Mouse (Mus musculus): ENCODE results near the gene Agtpbp1.
"Not testable (repeated sequence)": the region's sequence is repeated elsewhere in the genome, so short reads cannot be mapped to it uniquely, and the experiment has no call there.

The Agtpbp1 gene

DNA sequence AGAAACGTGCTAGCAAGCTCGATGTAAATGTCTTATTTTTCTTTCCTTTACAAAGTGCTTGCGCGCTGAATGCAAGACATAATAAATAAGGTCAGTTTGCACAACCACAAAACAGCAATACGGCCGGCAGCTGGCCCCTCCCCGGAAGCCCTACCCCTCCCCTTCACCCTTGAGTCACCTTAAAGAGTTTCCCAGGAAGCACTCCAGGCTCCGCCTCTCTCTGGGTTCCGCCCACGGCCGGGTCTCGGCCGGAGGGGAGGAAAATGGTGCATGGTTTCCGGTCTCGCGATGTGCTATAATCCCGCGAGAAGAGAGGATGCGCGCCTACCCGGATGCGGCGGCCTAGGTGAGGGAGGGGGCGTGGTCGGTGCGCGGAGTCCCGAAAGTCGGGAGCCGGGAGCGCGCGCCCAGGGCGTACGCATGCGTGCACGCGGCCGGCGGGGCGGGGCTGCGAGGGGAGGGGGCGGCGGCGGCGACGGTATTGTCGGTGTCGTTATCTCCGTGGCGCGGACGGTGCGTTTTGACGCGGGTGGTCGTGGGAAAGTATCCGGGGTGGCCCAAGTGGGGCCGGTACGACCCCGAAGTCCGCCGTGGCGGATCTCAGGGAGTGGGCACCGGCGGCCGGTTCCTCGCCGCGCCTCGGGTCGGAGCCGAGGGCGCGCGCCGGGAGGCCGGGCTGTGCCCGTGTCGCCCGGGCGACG lies at the start of gene Agtpbp1, which contains the start of gene Naa35:
Agtpbp1 (minus strand) TSS at position 281 of the 701 bp plus-strand sequence.
Naa35 (plus strand) TSS at position 313 of the 701 bp plus-strand sequence.
- peak; percentile 100 for DNase-seq (ENCODE audit: low spot score in 2 of 2)

DNA sequence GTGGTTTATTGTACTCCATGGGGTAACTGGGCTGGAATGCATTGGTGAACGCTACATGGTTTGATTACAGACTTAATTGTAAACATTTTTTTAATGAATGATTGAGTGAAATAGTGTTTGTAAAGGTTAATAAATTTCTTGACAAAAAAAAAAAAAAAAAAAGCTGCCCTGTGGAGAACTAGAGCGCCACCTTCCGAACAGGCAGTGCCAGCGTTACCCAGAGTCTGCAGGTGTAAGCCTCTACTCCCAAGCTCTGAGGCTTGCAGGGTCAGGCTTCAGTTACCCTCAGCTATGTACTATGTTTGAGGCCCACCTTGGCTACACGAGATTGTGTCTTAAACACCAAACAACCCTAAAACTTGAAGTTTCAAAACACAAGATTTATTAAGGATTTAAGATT lies 49.6 kb upstream of the Agtpbp1 start:
- no peak for DNase-seq (ENCODE audit: low spot score in 2 of 2)

DNA sequence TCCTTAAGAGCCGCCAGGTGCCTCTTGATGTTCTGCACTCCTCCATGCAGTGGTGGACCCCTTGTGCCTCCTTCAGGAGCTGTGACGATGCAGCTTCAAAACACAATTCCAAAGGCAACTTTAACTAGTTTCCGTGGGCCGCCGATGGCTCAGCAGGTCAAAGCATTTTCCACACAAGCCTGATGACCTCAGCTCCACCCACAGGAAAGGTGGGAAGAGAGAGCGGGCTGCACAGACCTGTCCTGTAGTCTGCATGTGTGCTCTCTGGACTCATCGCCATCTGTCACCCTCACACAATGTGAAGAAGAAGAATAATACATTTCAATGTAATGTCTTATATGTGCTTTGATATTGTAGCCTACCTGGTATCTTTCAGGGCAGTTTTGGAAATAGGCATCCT lies 41.7 kb upstream of the Agtpbp1 start:
- DNase-seq (ENCODE audit: low spot score in 2 of 2), result no peak

DNA sequence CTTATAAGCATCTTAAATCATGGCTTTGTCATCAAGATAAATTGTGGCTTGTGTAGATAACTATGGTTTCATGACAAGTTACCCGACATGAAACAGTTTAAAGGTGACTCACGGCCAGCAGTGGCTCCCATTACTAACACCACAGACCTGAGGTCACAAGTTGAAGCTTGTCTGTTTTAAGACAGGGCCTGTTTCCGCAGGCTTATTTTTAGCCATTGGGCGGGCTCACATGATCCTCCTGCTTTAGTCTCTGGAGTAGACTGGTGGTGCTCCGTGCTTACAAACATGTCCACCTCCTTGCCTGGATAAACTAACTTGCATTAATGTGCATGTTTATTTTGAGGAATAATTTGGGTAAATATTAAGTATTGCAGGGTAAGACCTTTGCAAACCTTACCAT lies 39.9 kb upstream of the Agtpbp1 start:
- no peak for DNase-seq (ENCODE audit: low spot score in 2 of 2)

DNA sequence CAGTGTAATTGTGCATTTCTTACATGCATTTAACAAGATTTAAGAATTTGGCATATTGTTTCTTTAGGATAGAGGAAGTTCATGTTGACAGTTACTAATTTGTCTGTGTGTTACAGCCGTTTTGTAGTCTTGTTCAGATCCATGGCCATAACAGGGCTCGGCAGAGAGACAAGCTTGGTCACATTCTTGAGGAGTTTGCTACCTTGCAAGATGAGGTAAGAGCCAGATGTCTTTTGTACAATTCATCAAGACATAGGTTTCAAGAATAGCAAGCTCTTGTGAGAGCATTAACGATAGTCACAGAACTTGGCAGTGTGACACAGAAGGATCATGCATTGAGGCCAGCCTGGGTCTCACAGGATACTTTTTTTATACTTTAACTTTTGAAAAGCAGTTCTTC lies 39.4 kb upstream of the Agtpbp1 start:
- DNase-seq (ENCODE audit: low spot score in 2 of 2), result no peak

DNA sequence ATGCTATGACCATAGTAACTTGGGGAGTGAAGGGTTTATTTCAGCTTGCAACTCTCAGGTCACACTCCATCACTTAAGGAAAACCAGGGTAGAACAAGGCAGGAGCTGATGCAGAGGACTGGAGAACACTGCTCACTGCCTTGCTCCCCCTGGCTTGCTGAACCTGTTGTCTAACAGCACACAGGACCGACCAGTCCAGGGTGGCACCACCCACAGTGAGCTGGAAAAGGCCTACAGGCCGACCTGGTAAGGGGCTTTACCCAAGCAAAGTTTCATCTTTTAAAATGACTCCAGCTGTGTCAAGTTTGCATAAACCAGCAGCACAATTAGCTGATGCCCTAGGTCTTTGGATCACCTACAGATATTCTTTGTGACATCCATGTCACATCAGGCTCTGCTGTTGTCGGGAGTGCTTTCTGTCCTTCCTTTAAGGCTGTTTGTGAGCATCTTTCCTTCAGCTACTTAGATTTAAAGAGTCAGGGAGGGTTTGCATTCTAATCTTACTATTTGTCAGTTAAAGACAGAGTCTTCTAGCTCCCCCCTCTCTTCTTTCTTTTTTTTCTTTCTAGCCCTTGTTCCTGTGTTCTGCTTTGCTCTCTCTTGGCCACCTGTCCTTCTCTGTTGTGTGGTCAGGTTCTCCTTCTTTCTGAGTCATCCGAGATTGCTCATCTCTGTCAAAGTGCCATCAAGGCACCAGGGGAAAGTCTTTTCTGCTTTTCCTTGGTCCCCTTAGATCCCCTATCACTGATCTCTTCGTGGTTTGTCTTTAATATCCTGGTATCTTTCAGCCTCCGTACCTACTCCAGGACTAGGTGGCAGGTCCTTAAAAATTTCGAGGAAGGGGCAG lies 36.8 kb upstream of the Agtpbp1 start:
- DNase-seq (ENCODE audit: low spot score in 2 of 2), result no peak

DNA sequence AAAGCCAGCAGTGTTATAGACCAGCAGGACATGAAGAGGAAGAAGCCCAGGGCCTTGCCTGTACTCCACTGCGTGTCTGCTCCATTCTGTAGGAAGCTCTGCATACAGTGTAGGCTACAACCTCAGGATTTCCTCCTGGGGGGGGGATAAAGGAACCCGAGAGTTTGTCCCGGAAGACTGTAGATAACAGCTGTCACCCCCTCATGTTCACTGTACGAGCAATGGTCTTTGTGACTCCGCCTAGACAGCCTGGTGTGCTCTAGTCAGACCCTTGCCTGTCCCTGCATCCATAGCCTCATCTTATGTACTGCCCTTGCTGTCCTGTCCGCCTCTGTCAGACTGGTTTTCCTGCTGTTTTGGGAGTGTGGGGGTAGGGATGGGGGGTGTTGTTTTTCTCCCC lies 33.4 kb upstream of the Agtpbp1 start:
- DNase-seq (ENCODE audit: low spot score in 2 of 2), result no peak

DNA sequence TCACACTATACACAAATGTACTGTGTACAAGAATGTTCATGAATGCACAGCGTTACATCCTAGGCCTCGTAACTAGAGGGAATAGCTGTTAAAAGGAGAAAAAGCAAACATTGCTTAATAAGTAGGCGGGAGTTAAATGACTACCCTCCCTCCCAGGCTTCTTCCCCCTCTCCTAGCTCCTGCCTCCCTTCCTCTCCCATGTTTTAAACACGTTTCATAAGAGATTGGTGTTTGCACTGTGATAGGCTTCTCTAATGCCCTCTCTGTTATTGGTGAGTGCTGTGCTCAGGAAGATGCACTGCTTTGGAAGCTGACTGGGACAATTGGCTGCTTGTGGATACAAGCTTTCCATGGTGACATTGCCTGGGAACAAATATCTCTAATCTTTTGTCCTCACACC lies 30.5 kb upstream of the Agtpbp1 start:
- DNase-seq (ENCODE audit: low spot score in 2 of 2), result no peak

DNA sequence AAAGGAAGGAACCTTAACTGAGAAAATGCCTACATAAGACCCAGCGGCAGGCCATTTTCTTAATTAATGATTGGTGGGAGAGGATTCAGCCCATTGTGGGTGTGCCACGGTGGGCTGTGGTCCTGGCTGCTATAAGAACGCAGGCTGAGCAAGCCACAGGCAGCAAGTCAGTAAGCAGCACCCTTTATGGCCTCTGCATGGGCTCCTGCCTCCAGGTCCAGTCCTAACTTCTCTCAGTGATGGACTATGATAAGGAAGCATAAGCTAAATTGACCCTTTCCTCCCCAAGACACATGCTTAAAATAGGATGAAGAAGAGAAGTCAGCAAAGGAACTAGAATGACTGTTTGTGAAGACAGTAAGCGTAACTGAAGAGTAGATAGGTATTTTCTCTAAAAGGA lies 30.1 kb upstream of the Agtpbp1 start:
- no peak for DNase-seq (ENCODE audit: low spot score in 2 of 2)

DNA sequence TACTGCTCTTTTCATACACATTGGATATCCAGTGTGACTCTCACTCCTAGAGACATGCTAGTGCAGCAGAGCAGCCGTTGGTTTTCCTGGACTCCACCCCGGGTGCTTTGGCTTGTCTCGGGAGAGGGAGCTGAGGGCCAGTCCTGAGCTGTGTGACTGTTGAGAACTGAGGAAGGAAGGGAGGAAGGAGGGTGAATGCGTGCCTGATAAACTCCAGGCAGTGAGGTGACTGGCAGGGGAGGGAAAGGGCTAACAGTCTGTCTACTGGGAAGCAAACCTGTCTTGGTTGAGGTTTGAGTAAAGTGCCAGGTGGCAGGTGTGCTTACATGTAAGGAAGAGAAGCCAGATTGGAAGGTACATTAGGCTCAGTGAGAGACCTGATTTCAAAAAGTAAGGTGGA lies 28.8 kb upstream of the Agtpbp1 start:
- DNase-seq (ENCODE audit: low spot score in 2 of 2), result no peak

DNA sequence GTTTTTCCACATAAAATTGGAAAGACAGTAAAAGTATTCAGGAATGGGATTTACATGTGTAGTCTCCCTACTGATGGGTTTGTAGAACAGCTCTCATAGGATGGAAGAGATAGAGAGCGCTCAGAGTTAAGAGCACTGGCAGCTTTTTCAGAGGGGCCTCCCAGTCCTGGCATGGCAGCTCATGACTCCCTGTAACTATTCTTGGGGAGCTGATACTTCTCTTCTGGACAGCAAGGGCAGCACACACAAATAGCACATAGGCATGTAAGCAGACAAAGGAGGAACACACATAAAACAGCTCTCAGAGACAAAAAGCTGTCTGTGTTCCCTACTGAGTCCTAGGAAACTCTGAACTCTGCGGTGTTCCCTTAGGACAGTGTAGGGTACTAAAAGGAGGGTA lies 25.4 kb upstream of the Agtpbp1 start:
- DNase-seq (ENCODE audit: low spot score in 2 of 2), result no peak

DNA sequence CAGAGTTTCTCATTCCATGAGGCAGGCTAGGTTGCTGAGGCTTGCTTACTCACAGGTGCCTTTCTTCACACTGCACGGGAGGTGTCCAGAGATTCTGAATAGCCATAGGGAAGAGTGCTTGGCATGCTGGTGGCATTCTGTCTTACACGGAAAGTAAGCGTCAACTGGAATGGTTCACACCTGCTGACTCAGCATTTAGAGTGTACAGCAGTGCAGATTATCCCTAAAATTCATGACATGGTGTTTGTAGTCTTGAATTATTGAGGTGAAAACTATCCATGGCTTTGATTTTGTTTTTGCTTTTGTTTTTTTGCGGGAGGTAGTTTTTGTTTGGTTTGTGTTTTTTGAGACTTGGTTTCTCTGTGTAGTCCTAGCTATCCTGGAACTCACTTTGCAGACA lies 24.9 kb upstream of the Agtpbp1 start:
- DNase-seq (ENCODE audit: low spot score in 2 of 2), result no peak

DNA sequence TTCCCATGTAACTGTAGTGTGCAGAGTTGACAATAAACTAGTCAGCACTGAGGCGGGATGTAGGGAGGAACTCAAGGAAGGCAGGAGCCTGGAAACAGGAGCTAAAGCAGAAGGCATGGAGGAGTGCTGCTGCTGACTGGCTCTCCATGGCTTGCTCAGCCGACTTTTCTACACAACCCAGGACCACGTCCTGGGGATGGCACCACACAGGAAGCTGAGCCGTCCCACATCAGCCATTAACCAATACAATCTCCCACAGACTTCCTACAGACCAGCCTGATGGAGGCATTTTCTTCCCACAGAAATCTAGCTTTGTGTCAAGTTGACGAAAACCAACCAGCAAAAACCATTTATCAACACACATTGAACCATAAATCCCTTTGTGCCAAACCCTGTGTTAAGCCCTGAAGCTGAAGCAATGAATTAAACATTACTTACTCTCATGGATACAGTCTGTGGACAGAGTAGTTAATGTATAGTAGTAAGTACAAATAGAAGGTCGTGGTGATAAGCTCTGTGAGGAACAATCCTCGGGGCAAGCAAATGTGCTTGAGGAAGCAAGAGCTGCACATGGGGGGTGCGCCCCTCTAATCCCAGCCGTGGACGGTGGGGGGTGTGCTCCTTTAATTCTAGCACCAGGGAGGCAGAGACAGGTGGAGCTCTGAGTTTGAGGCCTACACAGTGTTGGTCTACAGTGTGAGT lies 20.3 kb upstream of the Agtpbp1 start:
- no peak for DNase-seq (ENCODE audit: low spot score in 2 of 2)

DNA sequence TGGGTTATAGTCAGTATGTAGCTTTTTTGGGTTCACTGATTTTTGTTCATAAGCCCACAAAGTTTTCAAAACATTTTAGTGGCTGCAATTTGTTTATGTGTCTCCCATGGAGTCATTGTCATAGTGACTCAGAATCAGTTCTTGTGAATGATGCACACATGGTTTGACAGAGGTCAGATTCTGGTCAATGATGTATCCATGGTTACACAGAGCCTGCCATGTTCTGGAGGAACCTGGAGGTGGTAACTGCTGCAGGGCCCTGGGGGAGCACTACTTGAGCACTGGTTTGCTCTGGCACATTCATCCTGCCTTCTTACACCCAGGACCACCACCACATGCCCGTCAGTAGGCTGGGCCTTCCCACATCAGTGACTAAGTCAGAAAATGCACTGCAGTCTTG lies 19.5 kb upstream of the Agtpbp1 start:
- DNase-seq (ENCODE audit: low spot score in 2 of 2), result no peak

DNA sequence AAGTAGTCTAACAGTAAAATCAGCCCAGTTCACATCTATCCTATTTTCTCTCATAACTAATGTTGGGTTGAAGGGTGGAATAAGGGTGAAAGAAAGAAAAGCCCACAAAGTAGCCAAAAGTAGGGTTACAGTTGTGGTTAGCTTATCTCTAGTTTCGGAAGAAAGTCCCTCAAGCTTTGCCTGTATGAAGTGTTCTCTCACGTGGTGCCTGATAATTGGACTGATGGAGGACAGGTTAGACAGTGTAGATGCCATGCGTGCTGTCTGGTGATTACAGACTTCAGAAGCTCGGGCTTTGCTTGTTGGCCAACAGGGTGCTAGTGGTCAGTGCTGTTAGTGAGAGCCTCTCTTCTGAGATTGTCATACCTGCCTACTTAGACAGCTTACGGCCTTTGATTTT lies 18.1 kb upstream of the Agtpbp1 start:
- no peak for DNase-seq (ENCODE audit: low spot score in 2 of 2)

DNA sequence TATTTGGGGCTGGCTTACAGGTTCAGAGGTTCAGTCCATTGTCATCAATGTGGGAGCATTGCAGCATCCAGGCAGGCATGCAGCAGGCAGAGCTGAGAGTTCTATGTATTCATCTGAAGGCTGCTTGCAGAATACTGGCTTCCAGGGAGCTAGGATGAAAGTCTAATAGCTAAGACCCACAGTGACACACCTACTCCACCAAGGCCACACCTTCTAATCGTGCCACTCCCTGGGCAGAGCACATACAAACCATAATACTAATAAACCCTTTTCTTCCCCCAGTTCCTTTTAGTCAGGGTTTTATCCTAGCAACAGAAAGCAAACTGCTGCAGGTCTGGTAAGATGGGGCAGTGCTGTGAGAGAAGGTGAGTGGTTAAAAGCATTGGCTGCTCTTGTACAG lies 7.6 kb upstream of the Agtpbp1 start:
- DNase-seq (ENCODE audit: low spot score in 2 of 2), result no peak

DNA sequence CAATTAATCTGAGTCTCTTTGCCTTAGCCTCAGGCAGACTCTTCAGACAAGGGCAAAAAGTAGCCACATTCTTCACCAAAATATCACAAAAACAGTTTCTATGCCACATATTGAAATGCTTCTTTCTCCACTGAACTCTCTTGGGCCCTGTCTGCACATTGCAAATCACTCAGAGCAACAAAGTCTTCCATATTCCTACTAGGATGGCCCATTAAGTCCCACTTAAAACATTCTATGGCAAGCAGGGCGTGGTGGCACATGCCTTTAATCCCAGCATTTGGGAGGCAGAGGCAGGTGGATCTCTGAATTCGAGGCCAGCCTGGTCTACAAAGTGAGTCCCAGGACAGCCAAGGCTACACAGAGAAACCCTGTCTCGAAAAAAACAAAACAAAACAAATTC lies 7.0 kb upstream of the Agtpbp1 start:
- DNase-seq (ENCODE audit: low spot score in 2 of 2), result not testable (repeated sequence)

DNA sequence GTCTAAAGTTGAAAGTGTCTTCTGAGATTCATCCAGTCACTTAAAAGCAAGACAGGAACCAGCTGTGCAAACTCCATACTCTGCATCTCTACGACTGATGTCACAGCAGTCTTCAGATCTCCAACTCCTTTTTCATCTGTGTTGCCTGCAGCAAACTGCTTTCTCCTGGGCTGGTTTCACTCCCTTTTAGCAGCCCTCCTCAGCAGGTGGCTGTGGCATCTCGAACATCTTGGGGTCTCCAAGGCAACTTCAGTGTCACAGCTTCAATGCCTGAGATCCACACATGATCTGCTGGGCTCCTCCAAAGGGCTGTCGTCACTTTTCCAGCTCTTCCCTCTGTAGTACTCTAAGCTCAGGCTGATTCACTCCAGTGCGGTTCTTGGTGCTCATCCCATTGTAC lies 5.7 kb upstream of the Agtpbp1 start:
- no peak for DNase-seq (ENCODE audit: low spot score in 2 of 2)

DNA sequence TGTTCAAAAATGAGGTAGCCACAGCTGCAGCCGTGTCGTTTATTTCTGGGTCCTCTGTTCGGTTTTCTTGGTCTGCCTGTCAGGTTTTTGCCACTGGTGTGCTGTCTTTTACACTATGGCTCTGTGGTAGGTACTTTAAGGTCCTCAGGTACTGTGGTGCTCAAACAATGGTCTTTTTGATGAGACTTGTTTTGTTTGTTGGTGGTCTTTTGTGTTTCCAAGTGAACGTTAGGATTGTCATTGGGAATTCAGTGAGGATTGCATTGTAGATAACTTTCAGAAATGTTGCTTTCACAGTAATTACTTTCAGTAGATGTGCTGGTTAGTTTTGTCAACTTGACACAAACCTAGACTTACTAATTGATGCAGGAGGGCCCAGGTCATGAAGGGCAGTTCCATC lies 4.6 kb upstream of the Agtpbp1 start:
- no peak for DNase-seq (ENCODE audit: low spot score in 2 of 2)

DNA sequence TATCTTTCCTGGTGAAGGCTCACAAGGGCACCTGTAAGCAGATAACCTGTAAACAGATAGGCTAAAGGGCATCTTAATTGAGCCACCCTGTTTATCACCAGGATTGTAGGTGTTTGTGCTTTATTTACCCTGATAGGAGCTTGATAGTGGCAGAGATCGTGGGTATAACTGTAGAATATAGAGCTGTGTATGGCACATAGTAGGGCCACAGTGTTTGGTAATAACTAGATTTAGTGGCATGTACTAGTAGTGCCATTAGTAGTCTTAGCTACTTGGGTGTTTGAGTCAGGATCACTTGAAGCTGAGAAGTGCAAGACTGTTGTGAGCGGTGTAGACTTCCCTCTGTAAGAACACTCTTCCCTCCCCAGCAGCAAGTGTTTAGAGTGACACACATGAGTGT lies 2.2 kb upstream of the Agtpbp1 start:
- DNase-seq (ENCODE audit: low spot score in 2 of 2), result no peak

DNA sequence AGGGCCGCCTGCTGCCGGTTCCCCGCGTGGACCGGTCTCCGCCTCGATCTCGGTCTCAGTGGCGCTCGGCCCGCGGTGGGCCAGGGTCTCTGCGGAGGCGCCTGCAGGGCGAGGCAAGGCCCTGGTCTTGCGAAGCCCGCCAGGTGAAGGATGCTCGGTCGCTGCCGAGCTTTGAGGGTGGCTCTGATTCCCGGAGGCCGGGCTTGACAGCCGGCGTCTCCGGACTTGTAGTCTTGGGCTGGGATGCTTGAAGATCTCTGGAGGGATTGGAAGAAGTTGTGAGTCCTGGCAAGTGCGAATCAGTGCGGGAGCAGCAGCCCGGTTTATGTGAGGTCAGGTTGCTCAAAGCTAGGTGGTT lies 600 bp upstream of the Agtpbp1 start:
- peak; percentile 27 to 31 for DNase-seq (ENCODE audit: low spot score in 2 of 2)

DNA sequence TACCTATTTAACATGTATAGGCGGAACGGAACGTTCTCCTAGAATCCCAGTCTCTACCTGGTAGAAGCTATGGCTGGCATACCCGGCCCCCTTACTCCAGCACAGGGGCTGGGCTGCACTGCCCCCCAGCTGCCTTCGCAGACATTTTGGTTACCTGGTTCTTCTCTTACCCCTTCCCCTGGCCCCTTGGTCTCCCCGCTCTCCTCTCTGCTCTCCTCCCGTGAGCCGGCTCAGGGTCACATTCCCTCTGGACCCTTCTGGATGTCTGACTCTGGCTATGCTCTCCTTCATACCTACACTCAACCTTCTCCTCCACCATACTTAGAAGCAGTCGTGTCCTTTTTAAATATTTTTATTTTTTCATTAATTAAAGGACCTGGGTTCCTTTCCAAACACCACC lies 546 bp downstream of the Agtpbp1 start:
- DNase-seq (ENCODE audit: low spot score in 2 of 2), result peak; percentile 26 to 32

DNA sequence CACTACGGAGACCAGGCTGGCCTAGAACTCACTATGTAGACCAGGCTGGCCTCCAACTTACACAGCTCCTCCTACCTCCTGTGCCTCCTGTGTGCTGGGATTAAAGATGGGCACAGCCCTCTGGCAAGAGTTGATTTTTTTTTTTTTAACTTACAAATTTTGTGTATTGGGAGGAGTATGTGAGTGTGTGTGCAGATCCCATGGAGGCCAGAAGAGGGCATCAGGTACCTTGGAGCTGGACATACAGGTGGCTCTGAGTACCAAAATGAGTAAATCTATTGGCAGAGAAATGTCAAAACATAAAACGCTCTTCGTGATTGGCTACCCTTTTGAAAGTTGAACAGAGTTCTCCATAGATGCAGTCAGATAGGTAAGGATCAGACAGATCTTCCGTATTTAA lies 4.1 kb downstream of the Agtpbp1 start:
- no peak for DNase-seq (ENCODE audit: low spot score in 2 of 2)
